Mouse (Mus musculus) brown adipose tissue, adult 24 weeks (tissue): ENCODE data around the gene Phb2. TPM values are rescaled to one million over a fixed set of nuclear protein-coding genes. Genes with fewer than 3 reads are reported as not detected.
"Not testable (repeated sequence)": the region's sequence is repeated elsewhere in the genome, so short reads cannot be mapped to it uniquely, and the experiment has no call there.

Experiments used
- H3K27ac ChIP-seq: fragments of 200-500 bp; replicated peaks from 2 replicates; pipeline ENCODE4 v1.5.1; 2012; ENCODE audit warnings: low read depth, mild to moderate bottlenecking, low read length
- H3K4me1 ChIP-seq: fragments of 200-500 bp; 2 replicates; pipeline ENCODE4 v1.6.1; 2012; ENCODE audit warnings: low read length, mixed read lengths; ENCODE audit not compliant: control insufficient read depth, insufficient read depth, insufficient read length
- H3K4me3 ChIP-seq: fragments of 200-500 bp; 2 replicates; pipeline ENCODE4 v1.5.1; 2012; ENCODE audit warnings: low read depth, mild to moderate bottlenecking, low read length, moderate library complexity; ENCODE audit not compliant: insufficient read depth
- polyA plus RNA-seq: library from polyadenylated mRNA; stranded (reverse); fragments of >200 nt; gene quantifications from 2 replicates; pipeline ENCODE4 v1.2.4, GENCODE M21; 2012; ENCODE audit not compliant: missing spikeins, insufficient read depth, insufficient read length

The Phb2 gene
- polyA plus RNA-seq, 1 experiment, result 381 TPM

GRCm38 (mm10) chr6:124683591-124684417 is 28.3 kb upstream of the Phb2 start:
- Histone ChIP-seq H3K4me1 (peaks cover 2% of the 10 kb centered on the region), H3K27ac (no peak overlapping the region), H3K4me3 (no peak overlapping the region)

- Histone ChIP-seq H3K4me1 (peaks cover 2% of the 10 kb centered on the region), H3K4me3 (no peak overlapping the region), H3K27ac (no peak overlapping the region)
Observed at GRCm38 (mm10) chr6:124685606-124686386, 26.3 kb upstream of the Phb2 start.

GRCm38 (mm10) chr6:124686644-124687043 is 25.5 kb upstream of the Phb2 start:
- not testable (repeated sequence) for H3K4me3 ChIP-seq, H3K4me1 ChIP-seq, H3K27ac ChIP-seq

- peaks cover 8% of the 10 kb centered on the region for H3K4me1 ChIP-seq
- no peak overlapping the region for H3K4me3 ChIP-seq
- H3K27ac ChIP-seq, result 0 out of 2 replicates have a peak overlapping the region, but pooled peaks have one; percentile 3
Observed at GRCm38 (mm10) chr6:124688151-124688758, 23.9 kb upstream of the Phb2 start.

GRCm38 (mm10) chr6:124689011-124689410 is 23.1 kb upstream of the Phb2 start:
- no peak overlapping the region for H3K4me3 ChIP-seq
- H3K27ac ChIP-seq, result no peak overlapping the region
- H3K4me1 ChIP-seq, result peaks cover 14% of the 10 kb centered on the region

- no peak overlapping the region for H3K27ac ChIP-seq
- peaks cover 19% of the 10 kb centered on the region for H3K4me1 ChIP-seq
Observed at GRCm38 (mm10) chr6:124690517-124690916, 21.6 kb upstream of the Phb2 start.

GRCm38 (mm10) chr6:124693243-124693981 is 18.7 kb upstream of the Phb2 start:
- H3K4me1 ChIP-seq, result peaks cover 22% of the 10 kb centered on the region
- peak overlapping the region; percentile 67 for H3K27ac ChIP-seq
- H3K4me3 ChIP-seq, result no peak overlapping the region

More at GRCm38 (mm10) chr6:124690517-124690916, 21.6 kb upstream of the Phb2 start:
- no peak overlapping the region for H3K4me3 ChIP-seq

- no peak overlapping the region for H3K4me3 ChIP-seq
- H3K27ac ChIP-seq, result peak overlapping the region; percentile 67
- H3K4me1 ChIP-seq, result peaks cover 22% of the 10 kb centered on the region
Observed at GRCm38 (mm10) chr6:124694166-124694955, 17.8 kb upstream of the Phb2 start.

- no peak overlapping the region for H3K27ac ChIP-seq
- H3K4me3 ChIP-seq, result no peak overlapping the region
- H3K4me1 ChIP-seq, result peaks cover 22% of the 10 kb centered on the region
Observed at GRCm38 (mm10) chr6:124696441-124697150, 15.5 kb upstream of the Phb2 start.

- Histone ChIP-seq H3K4me3 (no peak overlapping the region), H3K4me1 (peaks cover 11% of the 10 kb centered on the region), H3K27ac (no peak overlapping the region)
Observed at GRCm38 (mm10) chr6:124698751-124699150, 13.4 kb upstream of the Phb2 start.

- Histone ChIP-seq H3K4me3 (no peak overlapping the region), H3K4me1 (peaks cover 5% of the 10 kb centered on the region), H3K27ac (no peak overlapping the region)
Observed at GRCm38 (mm10) chr6:124699366-124699765, 12.8 kb upstream of the Phb2 start.

- peaks cover 3% of the 10 kb centered on the region; the same call in 1 of the 2 replicates for H3K4me1 ChIP-seq
- H3K4me3 ChIP-seq, result no peak overlapping the region
- no peak overlapping the region; the same call in 1 of the 2 replicates for H3K27ac ChIP-seq
Observed at GRCm38 (mm10) chr6:124699962-124700610, 12.1 kb upstream of the Phb2 start.

GRCm38 (mm10) chr6:124701338-124701737 is 10.8 kb upstream of the Phb2 start:
- H3K4me1 ChIP-seq, result peaks cover 3% of the 10 kb centered on the region; the same call in 1 of the 2 replicates
- H3K27ac ChIP-seq, result no peak overlapping the region
- H3K4me3 ChIP-seq, result no peak overlapping the region
